In the genomic region with DNA sequence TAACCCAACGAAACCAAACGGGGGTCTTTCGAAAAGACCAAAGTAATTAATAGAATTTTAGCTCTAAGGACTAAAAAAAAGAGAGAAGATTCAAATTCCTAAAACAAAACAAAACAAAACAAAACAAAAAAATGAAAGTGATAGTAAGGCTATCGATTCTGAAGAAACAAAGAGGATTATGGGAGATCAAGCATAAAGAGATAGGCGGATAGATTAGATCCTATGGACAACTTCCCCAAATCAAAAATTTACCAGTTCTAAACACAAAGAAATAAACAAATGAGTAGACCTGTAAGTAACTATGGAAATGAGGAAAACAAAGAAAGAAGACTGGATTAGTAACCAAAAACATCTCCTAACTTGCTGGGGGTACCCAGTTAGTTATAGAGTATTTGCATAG, we compare ENCODE assay signal across 35 mouse cellular contexts. TPM values are rescaled to one million over a fixed set of nuclear protein-coding genes. Genes with fewer than 3 reads are reported as not detected.
"Had no signal": no experiment of that assay in that cellular context is flagged by ENCODE, and none has a peak within 500 bp of the region (broad histone marks: within the 10 kb centered on the region; RNA-seq: fewer than 3 reads in every experiment).

No protein-coding gene starts in this region.

- DNase-seq: heart, postnatal 10 days; heart, postnatal 14 days; heart, postnatal 36 days; heart, postnatal 4 days; kidney, adult 11 months; kidney, adult 18-20 months; kidney, adult 2 months; kidney, adult 8-10 months; kidney, adult 9 months; kidney, postnatal 10 days; kidney, postnatal 14 days; kidney, postnatal 25 days; kidney, postnatal 36 days; kidney, postnatal 4 days; layer of hippocampus, adult 9-11 months; layer of hippocampus, postnatal 36 days had no signal

- H3K9ac ChIP-seq: heart, embryonic 12.5 days; heart, embryonic 13.5 days; heart, embryonic 15.5 days; hindbrain, embryonic 12.5 days; hindbrain, embryonic 13.5 days; hindbrain, embryonic 14.5 days; hindbrain, embryonic 15.5 days; intestine, embryonic 15.5 days; kidney, embryonic 15.5 days had no signal

- H3K36me3 ChIP-seq: heart, embryonic 12.5 days; heart, embryonic 13.5 days; heart, embryonic 15.5 days; hindbrain, embryonic 10.5 days; hindbrain, embryonic 12.5 days; hindbrain, embryonic 13.5 days; hindbrain, embryonic 15.5 days; intestine, embryonic 15.5 days; kidney, embryonic 15.5 days had no signal

- ATAC-seq: hindbrain, embryonic 16.5 days; hindbrain, postnatal 0 days; inflammation-experienced regulatory T-cells, adult 6 months; intestine, embryonic 15.5 days; intestine, embryonic 16.5 days; intestine, postnatal 0 days had no signal

- H3K4me3 ChIP-seq: heart, embryonic 12.5 days; heart, embryonic 13.5 days; heart, embryonic 15.5 days; hindbrain, embryonic 10.5 days; hindbrain, embryonic 12.5 days; hindbrain, embryonic 13.5 days; hindbrain, embryonic 15.5 days; intestine, embryonic 15.5 days; kidney, embryonic 15.5 days; layer of hippocampus, adult 2 months; left cerebral cortex, adult 2 months had no signal

- H3K27ac ChIP-seq: heart, embryonic 13.5 days; heart, embryonic 15.5 days; hindbrain, embryonic 10.5 days; hindbrain, embryonic 12.5 days; hindbrain, embryonic 13.5 days; hindbrain, embryonic 14.5 days; hindbrain, embryonic 15.5 days; hindbrain, postnatal 0 days; intestine, embryonic 15.5 days; kidney, embryonic 15.5 days; kidney, postnatal 0 days; layer of hippocampus, adult 2 months; left cerebral cortex, adult 2 months had no signal

- H3K27me3 ChIP-seq: heart, embryonic 12.5 days; heart, embryonic 13.5 days; heart, embryonic 15.5 days; hindbrain, embryonic 12.5 days; hindbrain, embryonic 13.5 days; hindbrain, embryonic 15.5 days; intestine, embryonic 15.5 days; kidney, embryonic 15.5 days had no signal

- H3K9me3 ChIP-seq: heart, embryonic 12.5 days; heart, embryonic 15.5 days; hindbrain, embryonic 10.5 days; hindbrain, embryonic 12.5 days; hindbrain, embryonic 13.5 days; hindbrain, embryonic 15.5 days; intestine, embryonic 15.5 days; kidney, embryonic 15.5 days had no signal

- H3K4me1 ChIP-seq: heart, embryonic 12.5 days; heart, embryonic 13.5 days; heart, embryonic 15.5 days; hindbrain, embryonic 10.5 days; hindbrain, embryonic 12.5 days; hindbrain, embryonic 13.5 days; hindbrain, embryonic 15.5 days; intestine, embryonic 15.5 days; kidney, embryonic 15.5 days had no signal

RNA-seq across cellular contexts. Expression of gene Fst, which starts 33.5 kb away (rescaled TPM):
- total RNA-seq: hematopoietic stem cell, adult 5-6 weeks had no signal
